Mouse (Mus musculus): ENCODE data around the gene Olfr1371. TPM values are rescaled to one million over a fixed set of nuclear protein-coding genes. Genes with fewer than 3 reads are reported as not detected.

Gene Olfr1371
- total RNA-seq (2021) = not detected
- long read RNA-seq, experiment 1 = 0 reads
- long read RNA-seq, experiment 2 = 0 reads

DNA sequence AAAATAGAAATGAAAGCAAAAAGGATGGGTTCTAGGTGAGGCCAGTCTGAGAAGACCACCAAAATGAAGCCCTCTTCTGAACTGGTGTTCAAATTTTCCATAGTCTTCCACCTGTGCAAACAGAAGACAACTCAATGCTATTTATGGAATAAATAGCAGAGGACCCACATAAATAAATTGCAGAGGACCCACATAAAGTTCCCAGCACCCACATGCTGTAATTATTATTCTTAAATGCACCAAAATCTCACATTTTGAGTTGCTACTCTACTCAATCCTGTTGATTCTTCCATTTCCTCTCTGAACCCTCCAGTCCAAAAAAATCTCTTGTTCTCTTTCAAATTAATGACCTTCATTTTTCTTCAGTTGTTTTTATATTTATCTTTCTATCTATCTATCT, at the start of gene Olfr1371:
TSS of gene Olfr1371 (minus strand) at position 101 of the 400 bp plus-strand sequence.
- no peak for DNase-seq (ENCODE audit: low spot score in 2 of 2)

DNA sequence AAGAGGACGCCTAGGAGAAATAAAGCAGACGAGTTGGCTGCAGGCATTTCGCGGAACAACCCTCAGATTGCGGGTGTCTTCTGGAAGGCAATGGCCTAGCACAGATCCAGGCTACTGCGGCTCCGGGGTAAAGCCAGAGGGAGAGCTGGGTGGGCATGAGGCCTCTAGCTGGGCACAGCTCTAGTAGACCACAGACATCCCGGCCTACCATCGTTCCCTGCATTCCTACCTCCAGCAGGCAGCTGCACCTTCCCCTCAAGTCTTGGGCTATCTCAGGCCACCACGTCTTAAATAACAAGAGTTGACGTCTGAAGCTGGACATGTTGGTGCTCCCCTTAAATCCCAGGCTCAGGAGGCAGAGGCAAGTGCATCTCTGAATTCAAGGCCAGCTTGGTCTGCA, 48.6 kb upstream of the Olfr1371 start:
- DNase-seq (ENCODE audit: low spot score in 2 of 2) = no peak

DNA sequence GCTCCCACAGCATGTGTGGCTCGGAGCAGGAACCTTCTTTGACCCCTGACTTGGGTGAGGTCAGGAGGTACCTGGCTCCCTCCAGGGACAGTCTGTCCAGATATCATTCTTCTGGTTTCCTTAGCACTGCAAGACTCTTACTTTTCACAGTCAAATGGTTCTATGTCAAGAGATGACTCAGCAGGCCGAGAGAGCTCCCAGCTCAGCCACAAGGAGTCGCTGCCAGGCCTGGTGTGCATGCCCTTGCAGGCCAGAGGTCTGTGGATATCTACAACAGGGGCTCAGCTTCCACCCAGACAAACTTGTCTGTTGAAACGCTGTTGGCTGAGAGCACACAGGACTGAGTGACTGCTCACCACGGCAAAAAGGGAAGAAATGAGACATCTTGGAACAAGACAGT, 48.1 kb upstream of the Olfr1371 start:
- DNase-seq (ENCODE audit: low spot score in 2 of 2) = peak in 1 of 2 experiments; percentile 66

DNA sequence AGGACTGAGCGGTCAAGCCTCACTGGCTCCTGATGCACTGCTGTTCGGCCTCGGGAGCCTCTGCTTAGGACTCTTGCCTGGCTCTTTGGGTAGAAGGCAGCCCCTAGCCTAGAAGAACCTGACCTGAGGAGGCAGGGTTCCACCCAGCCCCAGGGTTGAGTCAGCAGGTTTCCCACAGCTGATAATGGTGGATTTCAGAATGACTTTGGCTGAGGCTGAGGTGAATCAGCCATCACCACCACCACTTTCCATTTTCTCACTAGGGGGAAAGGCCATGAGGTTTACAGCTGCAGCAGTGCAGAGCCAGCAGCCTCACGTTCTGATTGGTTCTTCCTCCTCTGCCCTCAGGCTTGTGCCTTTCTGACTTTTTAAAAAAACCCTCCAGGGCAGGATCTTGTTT, 47.1 kb upstream of the Olfr1371 start:
- peak in 1 of 2 experiments; percentile 7 for DNase-seq (ENCODE audit: low spot score in 2 of 2)

DNA sequence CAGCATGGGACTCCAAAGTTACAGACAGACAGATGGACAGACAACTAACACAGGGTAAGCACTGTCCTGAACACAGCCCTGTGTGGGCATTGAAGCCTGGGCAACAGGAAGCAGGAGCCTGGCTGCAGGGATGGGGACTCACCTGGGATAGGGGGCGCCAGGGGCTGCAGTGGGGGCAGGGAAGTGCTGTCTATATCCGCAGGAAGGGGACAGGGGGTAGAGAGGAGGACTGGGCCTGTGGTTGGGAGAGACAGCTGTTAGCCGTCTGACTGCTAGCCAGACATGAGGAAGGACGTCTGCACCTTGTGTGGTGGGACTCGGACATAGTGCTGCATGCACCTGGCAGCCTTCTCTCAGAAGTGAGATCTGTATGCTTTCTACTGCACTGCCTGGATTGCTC, 44.9 kb upstream of the Olfr1371 start:
- DNase-seq (ENCODE audit: low spot score in 2 of 2) = peak in 1 of 2 experiments; percentile 10

DNA sequence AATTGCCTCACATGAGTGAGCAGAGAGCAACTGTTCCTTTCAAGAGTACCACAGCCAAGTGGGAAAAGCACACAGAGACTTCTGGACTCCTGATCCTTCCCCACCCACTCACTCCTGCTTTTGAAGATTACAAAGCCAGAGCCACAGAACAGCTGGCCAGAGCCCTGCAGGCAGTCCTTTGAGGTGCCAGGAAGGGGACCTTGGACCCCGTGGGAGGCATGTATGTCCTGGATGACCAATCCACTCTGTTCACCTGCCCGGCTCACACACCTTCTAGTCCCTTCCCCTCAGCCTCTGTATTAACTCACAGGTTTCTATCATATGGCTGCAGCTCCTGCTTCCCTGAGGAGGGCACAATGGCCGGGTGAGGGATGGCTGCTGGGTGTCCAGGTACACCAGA, 43.6 kb upstream of the Olfr1371 start:
- no peak for DNase-seq (ENCODE audit: low spot score in 2 of 2)

DNA sequence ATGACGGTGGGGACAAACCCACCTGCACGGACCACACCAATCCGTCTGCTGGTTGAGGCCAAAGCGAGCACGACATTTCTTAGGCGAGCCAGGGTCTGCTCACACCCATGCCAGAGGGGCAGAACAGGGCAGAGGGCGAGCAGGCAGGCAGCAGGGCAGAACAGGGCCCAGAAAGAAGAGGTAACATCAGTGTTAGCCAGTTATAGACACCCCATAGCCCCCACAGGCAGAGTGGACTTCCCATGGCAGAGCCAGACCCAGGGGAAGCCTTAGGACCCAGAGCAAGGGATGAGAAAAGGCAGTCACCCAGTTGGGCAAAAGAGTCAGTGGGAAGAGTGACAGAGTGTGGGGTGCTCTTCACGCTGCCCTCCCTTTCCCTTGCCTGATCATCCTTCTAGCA, 41.3 kb upstream of the Olfr1371 start:
- DNase-seq (ENCODE audit: low spot score in 2 of 2) = no peak

DNA sequence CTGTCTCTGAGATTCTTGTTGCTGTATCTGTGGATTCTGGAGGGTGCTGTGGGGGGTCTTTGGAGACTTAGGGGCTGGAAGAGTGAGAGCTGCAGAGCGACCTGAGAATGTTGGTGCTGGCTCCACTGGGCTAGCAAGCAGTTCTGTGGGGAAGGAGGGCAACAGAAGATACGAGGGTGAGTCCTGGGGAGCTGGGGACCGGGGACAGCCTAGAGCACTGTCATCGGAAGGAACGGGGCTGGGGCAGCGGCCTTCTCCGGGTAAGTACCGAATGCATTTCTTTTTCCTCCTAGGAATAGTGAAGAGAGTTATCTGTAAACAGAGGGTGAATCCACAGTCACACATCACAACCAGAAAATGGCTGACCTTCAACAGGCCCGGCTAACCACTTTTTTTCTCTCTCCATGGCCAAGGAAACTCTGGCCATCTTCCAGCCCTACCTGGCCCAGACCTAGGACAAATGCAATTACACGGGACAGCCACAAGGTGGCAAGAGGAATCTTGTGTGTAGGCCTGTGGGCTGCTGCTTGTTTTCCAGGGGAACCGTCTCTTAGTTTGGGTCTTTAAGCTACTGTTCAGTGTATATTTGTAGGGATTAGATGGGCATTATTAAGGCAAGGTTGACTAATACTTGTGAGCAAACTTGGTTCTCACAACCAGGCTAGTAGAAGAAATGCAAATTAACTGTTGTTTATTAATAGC, 40.0 kb upstream of the Olfr1371 start:
- DNase-seq (ENCODE audit: low spot score in 2 of 2) = peak in 1 of 2 experiments; percentile 62

DNA sequence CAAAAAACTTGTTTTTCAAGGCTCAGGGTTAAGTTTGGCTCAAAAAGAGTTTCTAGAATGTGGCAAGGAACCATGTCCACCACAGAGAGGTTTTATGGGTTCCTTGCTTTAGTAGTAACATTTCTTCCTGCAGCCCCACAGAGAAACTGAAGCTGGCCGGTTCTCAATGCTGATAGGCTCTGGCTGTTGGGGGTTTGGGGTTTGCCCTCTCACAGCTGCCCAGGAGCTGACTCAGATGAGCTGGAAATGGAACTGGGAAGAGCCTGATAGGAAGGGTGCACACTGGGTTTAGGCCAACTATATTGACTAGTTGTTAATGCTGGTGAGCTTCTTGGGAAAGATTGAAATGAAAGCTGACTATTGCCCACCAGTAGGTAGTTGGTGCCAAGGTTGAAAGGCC, 38.9 kb upstream of the Olfr1371 start:
- no peak for DNase-seq (ENCODE audit: low spot score in 2 of 2)

DNA sequence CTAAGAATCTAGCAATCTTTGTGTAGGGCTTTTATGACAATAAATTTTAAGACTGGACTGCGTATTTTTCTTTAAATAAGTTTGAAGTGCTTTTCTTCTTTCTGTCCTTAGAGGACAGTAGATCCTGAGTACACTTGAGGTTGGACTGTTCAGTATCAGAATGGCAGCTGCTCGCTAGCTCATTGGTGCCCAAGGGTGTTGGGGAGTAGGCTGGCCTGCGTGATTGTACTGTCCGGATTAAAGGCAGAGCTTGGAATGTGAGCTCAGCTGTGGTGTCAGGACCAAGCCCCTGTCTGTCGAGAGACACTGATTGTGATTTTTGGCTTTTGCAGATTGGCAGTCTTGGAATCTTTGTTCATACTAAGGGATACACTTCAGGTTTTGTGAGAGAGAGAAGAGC, 38.0 kb upstream of the Olfr1371 start:
- DNase-seq (ENCODE audit: low spot score in 2 of 2) = no peak

DNA sequence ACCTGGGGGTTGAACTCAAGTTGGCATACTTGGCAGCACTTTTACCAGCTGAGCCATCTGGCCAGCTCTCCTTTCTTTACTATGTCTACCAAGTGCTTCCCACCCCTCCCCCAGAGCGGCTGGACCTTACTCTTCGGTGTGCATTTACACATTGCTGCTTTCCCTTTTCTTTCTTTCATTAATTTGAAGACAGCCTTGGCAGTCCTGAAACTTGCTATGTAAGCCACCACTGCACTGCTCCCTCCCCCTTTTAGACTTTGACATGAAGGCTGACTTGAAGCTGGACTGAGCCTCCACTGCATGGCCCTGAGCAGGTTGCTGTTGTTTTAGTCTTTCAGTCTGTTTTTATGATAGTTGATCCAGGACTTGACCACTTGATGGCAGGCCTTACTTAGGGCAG, 35.7 kb upstream of the Olfr1371 start:
- no peak for DNase-seq (ENCODE audit: low spot score in 2 of 2)

DNA sequence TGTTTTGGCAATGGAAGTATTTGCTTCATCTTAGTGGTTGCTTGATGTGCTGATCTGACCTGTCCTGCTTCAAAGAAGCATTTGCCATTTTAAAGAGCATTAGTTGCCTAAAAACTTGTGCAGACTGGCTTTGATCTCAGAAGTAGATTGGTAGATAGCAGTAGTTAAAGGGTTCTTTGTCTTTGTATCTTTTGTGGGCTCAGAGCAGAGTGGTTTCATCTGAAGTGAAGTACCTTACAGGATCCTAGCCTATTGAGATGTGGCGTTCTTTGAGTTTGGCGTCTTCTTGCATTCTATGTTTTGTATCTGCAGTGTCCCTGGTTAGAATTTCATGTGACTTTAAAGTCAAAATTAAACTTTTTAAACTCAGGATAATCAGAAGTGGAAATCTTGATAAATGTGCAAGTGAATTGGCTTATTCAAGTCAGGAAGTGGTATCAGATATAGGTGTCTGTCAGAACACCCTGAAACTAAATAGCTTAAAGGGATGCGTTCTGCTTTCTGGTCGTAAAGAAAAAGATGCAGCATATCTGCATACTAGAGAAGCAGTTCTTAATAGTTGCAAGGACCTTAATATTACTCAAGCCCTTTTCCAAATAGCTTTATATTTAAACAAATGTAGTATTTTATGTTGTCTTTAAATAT, 27.2 kb upstream of the Olfr1371 start:
- DNase-seq (ENCODE audit: low spot score in 2 of 2) = no peak

DNA sequence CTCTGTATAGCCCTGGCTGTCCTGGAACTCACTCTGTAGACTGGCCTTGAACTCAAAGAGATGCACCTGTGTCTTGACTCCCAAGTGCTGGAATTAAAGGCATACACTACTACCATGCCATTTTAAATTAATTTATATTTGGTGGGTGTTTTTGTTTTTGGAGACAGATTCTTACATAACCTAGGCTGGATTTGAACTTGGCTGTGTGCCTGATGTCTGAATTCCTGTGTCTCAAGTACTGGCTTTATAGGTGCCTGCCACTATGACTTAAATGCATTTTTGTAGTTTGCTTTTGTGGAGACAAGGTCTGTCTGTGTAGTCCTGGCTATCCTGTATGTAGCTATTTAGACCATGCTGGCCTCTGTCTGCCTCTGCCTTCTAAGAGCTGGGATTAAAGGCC, 20.7 kb upstream of the Olfr1371 start:
- DNase-seq (ENCODE audit: low spot score in 2 of 2) = no peak

DNA sequence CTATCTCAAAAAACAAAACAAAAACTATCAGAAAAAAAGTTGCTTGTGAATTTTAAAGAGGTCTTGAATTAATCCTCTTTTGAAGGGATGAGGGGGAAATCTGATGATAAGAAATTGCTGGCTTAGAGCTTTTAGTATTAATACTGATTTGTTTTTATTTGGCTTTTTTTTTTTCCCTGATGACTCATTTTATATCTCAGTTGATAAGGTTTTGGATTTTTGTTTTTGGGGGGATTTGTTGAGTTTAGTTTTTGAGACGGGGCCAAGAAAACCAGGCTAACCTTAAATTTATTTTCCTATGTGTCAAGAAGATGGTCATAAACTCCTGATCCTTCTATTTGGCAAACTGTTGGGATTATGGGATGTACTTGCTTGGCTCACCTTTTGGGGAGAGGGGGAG, 20.1 kb upstream of the Olfr1371 start:
- DNase-seq (ENCODE audit: low spot score in 2 of 2) = no peak

DNA sequence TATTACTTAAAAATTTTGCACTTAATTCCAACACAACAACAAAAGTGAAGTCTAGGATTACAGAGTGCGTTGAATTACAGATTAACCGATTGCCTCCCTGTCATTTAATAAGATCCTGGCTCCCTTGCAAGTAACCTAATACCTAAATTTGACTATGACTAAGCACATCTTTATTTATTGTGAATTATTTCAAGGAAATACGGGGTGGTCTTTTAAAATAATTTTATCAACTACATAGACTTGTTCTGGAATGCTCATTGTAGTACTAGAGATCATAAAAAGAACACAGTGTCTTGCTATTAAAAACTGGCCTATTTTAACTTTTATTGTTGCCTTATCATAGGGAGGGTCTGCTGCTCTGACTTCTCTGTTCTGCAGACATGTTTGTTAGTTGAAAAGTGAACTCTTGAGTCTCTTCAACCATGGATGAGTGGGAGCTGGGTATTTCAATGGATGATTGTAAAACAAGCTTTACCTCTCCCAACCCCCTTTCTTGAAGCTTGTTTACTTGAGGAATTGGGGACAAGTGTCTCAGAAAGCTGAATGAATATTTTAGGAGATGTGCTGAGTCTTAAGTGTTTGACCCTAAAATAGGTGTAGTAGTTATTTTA, 19.4 kb upstream of the Olfr1371 start:
- no peak for DNase-seq (ENCODE audit: low spot score in 2 of 2)

DNA sequence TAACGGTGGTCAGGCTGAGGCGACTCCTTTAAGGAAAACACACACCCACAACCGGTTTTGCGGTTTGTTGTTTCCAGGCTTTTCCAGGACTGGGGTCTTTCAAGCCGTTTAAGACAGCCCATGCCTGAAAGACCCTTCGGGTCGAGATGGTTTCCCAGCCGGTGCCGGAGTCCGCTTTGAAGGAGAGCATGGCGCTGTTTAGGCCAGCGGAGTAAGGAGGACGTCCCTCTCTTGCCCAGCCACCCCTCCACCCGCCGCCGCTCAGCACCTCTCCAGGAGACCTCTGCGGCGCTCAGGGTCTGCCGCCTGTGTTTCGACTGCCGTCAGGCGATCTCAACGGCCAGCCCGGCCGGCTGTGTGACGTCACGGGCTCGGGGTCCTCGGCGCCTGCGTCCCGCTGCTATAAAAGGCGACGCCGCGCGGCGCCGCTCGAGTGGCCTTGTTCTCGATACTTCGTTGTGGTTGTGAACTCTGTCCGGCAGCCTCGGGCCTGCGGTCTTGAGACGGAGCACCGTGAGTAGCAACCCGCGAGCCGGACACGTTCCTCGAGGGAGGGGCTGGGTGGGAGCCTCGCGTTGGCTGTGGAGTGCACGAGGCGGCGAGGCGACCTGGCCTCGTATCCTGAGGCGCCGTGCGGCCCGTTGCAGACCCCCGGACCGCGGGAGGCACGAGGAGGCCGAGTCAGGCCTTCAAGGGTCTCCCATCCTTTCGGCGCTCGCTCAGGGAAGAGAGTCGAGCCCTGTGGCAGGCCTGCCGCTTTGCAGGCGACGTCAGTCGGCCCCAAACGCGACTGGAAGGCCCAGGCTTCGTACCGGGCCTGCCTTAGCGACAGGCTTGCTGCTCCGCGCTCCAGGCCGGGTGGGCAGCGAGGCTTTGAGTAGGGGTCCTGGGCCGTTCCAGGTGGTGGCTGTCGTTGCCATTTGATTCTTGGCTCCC, 18.1 kb upstream of the Olfr1371 start, which contains the start of gene Skp1a:
TSS of gene Skp1a (plus strand) at position 390 of the 936 bp plus-strand sequence.
- peak; percentile 93 to 95 for DNase-seq (ENCODE audit: low spot score in 2 of 2)

DNA sequence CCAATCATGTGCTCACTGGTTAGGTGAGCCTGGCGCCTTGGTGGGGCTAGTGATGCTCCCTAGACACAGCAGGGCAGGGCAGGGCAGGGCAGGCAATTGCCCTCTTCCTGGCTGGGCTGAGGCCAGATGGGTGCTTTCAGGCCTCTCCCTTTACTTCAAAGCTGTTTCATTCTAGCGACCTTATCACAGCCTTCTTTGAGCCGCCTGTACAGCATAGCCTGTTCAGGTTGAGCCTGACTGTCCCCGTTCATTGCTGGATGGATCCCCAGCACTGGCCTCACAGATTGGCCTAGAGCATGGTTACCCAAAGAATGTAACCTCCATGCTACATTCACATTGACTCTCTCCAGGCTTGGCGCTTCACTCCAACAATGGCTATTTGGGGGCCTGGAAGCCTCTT, 16.9 kb upstream of the Olfr1371 start:
- DNase-seq (ENCODE audit: low spot score in 2 of 2) = no peak

DNA sequence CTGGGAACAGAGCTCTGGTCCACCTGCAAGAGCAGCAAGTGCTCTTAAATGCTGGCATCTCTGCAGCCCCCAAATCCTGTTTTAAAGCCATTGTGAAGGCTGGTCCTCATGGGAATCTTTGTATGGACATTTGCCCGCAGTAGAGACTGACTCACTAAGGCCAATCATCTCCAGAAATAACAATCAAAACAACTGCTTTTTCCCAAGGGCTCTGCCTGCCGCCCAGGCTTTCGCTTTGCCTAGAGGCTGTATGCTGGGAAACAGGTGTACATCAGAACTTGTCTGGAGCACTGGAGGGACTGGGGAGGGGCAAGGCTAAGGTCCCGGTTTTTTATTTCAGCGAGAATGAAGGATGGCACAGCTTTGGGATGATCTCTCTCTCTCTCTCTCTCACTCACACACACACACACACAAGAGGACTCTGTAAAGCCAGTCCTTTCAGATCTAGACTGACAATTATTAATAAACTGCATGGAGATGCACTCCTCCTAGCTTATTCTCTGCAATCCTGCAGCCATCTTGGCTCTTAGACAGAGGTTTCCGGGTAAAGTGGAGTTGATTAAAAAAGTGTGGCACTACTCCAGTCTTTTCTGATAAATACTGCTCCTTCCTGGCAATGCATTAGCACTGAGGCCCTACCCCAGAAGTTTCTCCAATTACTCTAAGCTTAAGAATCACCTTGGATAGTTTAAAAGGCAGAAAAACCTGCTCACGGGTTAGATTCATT, 15.1 kb upstream of the Olfr1371 start:
- no peak for DNase-seq (ENCODE audit: low spot score in 2 of 2)

DNA sequence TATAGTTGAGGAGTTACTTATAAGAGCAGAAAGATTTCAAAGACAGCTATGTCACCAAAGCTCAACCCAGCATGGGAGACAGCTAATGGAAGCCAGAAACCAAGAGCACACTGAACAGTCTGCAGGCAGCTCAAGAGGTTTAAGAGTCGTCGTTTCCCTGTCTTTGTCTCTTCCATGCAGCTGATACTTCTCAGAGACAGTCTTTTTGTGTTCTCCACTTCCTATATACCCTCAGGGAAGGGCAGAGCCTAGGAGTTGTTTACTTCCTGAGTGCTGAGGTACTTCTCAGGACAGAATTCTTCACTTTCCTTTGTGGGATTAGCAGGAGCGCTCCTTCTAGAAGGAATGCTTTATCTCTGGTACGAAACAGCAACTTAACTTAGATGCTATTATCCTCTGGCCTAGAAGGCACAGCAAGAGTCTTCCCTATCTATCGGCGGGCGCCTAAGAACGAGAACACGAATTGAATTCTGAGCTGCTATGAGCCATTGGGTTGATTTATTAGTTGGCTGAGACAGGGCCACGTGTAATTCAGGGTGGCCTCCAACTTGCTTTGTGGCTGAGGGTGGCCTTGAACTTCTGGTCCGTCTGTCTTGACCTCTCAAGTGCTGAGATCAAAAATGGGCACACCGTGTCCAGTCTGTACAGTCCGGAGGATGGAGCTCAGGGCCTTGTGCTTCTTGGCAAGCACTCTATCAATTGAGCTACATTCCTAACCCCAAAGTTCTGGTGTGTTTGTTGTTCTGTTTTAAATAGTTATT, 13.9 kb upstream of the Olfr1371 start:
- DNase-seq (ENCODE audit: low spot score in 2 of 2) = no peak

DNA sequence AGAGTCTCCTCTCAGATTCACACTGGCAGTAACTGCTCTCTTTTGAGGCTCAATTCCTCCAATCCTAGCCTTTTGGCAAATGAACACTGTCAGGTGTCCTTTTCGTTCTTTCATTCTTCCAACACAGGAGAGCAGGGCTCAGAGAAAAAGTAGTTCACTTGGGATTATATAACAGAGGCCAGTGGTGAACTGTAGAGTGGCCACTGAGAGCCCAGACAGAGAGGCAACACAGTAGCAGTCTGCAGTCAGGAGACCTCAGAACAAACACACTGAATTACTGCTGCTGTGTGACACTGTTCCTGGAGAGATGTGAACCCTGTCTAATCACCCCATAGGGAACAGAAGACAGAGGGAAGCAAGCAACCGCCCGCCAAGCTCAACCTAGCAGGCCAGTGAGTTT, 13.3 kb upstream of the Olfr1371 start:
- DNase-seq (ENCODE audit: low spot score in 2 of 2) = no peak
